In genomic region chrX:57711914-57712313, GRCm38 (mm10) we compare ENCODE assay signal across 21 mouse cellular contexts.
DNase-seq lines count a peak whose midpoint lies in the region; ATAC-seq and TF ChIP-seq lines count a peak whose summit lies in the region.
"Had no signal": no experiment of that assay in that cellular context is flagged by ENCODE, and none has a peak within 500 bp of the region (broad histone marks: within the 10 kb centered on the region; RNA-seq: fewer than 3 reads in every experiment).

No protein-coding gene starts in this region.

- TF ChIP-seq POLR2A in brain, embryonic 14.5 days (IDR thresholded peaks at IDR 0.05; ENCODE audit: borderline replicate concordance, extremely low read depth, insufficient read depth, insufficient read length, poor library complexity, severe bottlenecking), result no peak

- H3K4me1 ChIP-seq in forebrain, embryonic 13.5 days, result 0 out of 2 replicates have a peak, but pooled peaks cover 4% of the 10 kb centered on the region
- no peaks in the 10 kb centered on the region for H3K4me1 ChIP-seq in liver, embryonic 12.5 days
- peaks cover 13% of the 10 kb centered on the region; the same call in 1 of the 2 replicates for H3K4me1 ChIP-seq in hindbrain, embryonic 10.5 days (replicated peaks)
- H3K4me1 ChIP-seq: embryonic facial prominence, embryonic 12.5 days; heart, embryonic 12.5 days; hindbrain, embryonic 12.5 days had no signal

- no peaks in the 10 kb centered on the region for H3K36me3 ChIP-seq in forebrain, embryonic 13.5 days (ENCODE audit: poor library complexity, severe bottlenecking)
- no peaks in the 10 kb centered on the region for H3K36me3 ChIP-seq in liver, embryonic 12.5 days
- H3K36me3 ChIP-seq in hindbrain, embryonic 10.5 days, result no peaks in the 10 kb centered on the region
- H3K36me3 ChIP-seq: embryonic facial prominence, embryonic 12.5 days; heart, embryonic 12.5 days; hindbrain, embryonic 12.5 days had no signal

- peak; percentile 70 for DNase-seq in brain, embryonic 14.5 days (ENCODE audit: low read depth)
- DNase-seq in embryo, embryonic 10.5 days (ENCODE audit: low spot score), result peak; percentile 26
- peak; percentile 13 for DNase-seq in retina, embryonic 14.5 days (ENCODE audit: low spot score)
- no peak for DNase-seq in hindbrain, embryonic 10.5 days (ENCODE audit: low spot score)
- no peak for DNase-seq in ovary, adult 18-20 months (ENCODE audit: low spot score)
- DNase-seq: adrenal gland, adult 2 months; adrenal gland, postnatal 36 days; cerebellum, adult 11 months; cerebellum, adult 9-10 months; cerebellum, postnatal 25 days; gastrocnemius, postnatal 14 days; heart, adult 2 months; kidney, adult 8-10 months had no signal

- no peak overlapping the region for H3K4me3 ChIP-seq in forebrain, embryonic 13.5 days
- H3K4me3 ChIP-seq in liver, embryonic 12.5 days, result no peak overlapping the region
- H3K4me3 ChIP-seq in hindbrain, embryonic 10.5 days, result no peak overlapping the region
- H3K4me3 ChIP-seq: embryonic facial prominence, embryonic 12.5 days; heart, adult 2 months; heart, embryonic 12.5 days; hindbrain, embryonic 12.5 days had no signal

- 0 out of 2 replicates have a peak, but pooled peaks cover 4% of the 10 kb centered on the region for H3K27me3 ChIP-seq in forebrain, embryonic 13.5 days
- H3K27me3 ChIP-seq in liver, embryonic 12.5 days (replicated peaks), result no peaks in the 10 kb centered on the region
- peaks cover 27% of the 10 kb centered on the region for H3K27me3 ChIP-seq in hindbrain, embryonic 10.5 days (ENCODE audit: insufficient read depth, poor library complexity, severe bottlenecking)
- H3K27me3 ChIP-seq: embryonic facial prominence, embryonic 12.5 days; heart, embryonic 12.5 days; hindbrain, embryonic 12.5 days had no signal

- ATAC-seq in forebrain, embryonic 13.5 days, result peak; percentile 41; the same call in 1 of the 2 replicates
- no peak for ATAC-seq in liver, embryonic 12.5 days
- ATAC-seq: hindbrain, embryonic 16.5 days; inflammation-experienced regulatory T-cells, adult 6 months; intestine, postnatal 0 days had no signal

- 32% methylated on average over 6 of the region's 6 CpGs for WGBS in forebrain, embryonic 13.5 days
- 62% methylated on average over 6 of the region's 6 CpGs for WGBS in liver, embryonic 12.5 days (ENCODE audit: insufficient replicate concordance)
- 58% methylated on average over 6 of the region's 6 CpGs for WGBS in hindbrain, embryonic 10.5 days

- H3K9me3 ChIP-seq in forebrain, embryonic 13.5 days (replicated peaks), result no peaks in the 10 kb centered on the region
- H3K9me3 ChIP-seq in liver, embryonic 12.5 days (replicated peaks), result no peaks in the 10 kb centered on the region
- no peaks in the 10 kb centered on the region for H3K9me3 ChIP-seq in hindbrain, embryonic 10.5 days
- H3K9me3 ChIP-seq: embryonic facial prominence, embryonic 12.5 days; heart, embryonic 12.5 days; hindbrain, embryonic 12.5 days had no signal

- H3K4me2 ChIP-seq in forebrain, embryonic 13.5 days, result no peak overlapping the region
- H3K4me2 ChIP-seq in liver, embryonic 12.5 days, result no peak overlapping the region
- H3K4me2 ChIP-seq: embryonic facial prominence, embryonic 12.5 days; heart, embryonic 12.5 days; hindbrain, embryonic 12.5 days had no signal

- no peak overlapping the region for H3K9ac ChIP-seq in forebrain, embryonic 13.5 days
- no peak overlapping the region for H3K9ac ChIP-seq in liver, embryonic 12.5 days
- H3K9ac ChIP-seq: embryonic facial prominence, embryonic 12.5 days; heart, embryonic 12.5 days; hindbrain, embryonic 12.5 days had no signal

- H3K27ac ChIP-seq in forebrain, embryonic 13.5 days, result no peak overlapping the region
- no peak overlapping the region for H3K27ac ChIP-seq in liver, embryonic 12.5 days
- no peak overlapping the region for H3K27ac ChIP-seq in hindbrain, embryonic 10.5 days
- H3K27ac ChIP-seq: embryonic facial prominence, embryonic 12.5 days; heart, adult 2 months; hindbrain, embryonic 12.5 days had no signal

- TF ChIP-seq CTCF in brain, embryonic 14.5 days (IDR thresholded peaks at IDR 0.05; ENCODE audit: borderline replicate concordance, extremely low read depth, insufficient read depth, insufficient read length), result no peak

Comparison
In these comparisons a context has a peak if more than half of its experiments do, and no peak if none do; other contexts are left out.
1. DNase-seq: peak in brain, embryonic 14.5 days (single experiment), embryo, embryonic 10.5 days (single experiment) and retina, embryonic 14.5 days (single experiment); none in hindbrain, embryonic 10.5 days (single experiment) and ovary, adult 18-20 months (single experiment).